Mouse (Mus musculus): ENCODE results near the gene Rfpl4b. TPM values are rescaled to one million over a fixed set of nuclear protein-coding genes. Genes with fewer than 3 reads are reported as not detected.

Gene Rfpl4b
- not detected for polyA plus RNA-seq (2015; fragmentation: Illumina TruSeq; extraction: RNeasy Lipid Tissue Mini Kit (QIAGEN cat#74804); ENCODE audit: low read depth, low replicate concordance)

GRCm38 (mm10) chr10:38821679-38822078 is at the start of gene Rfpl4b:
Gene Rfpl4b, minus strand, starts transcription at chr10:38821779.

Other genes starting within 250 kb of the Rfpl4b start
- 2.9 TPM for gene Lama4, start 143.7 kb upstream of the Rfpl4b start, polyA plus RNA-seq (2015; fragmentation: Illumina TruSeq; extraction: RNeasy Lipid Tissue Mini Kit (QIAGEN cat#74804); ENCODE audit: low read depth, low replicate concordance)

Data from brain, adult 10 weeks (tissue).